Mouse (Mus musculus) hindbrain, embryonic 10.5 days (tissue): ENCODE measurements around the gene Yjefn3. TPM values are rescaled to one million over a fixed set of nuclear protein-coding genes. Genes with fewer than 3 reads are reported as not detected.
A peak's percentile ranks its signal among the peaks of the same experiment; 100 is the strongest.
"Not testable (repeated sequence)": the region's sequence is repeated elsewhere in the genome, so short reads cannot be mapped to it uniquely, and the experiment has no call there.

ENCODE experiments used
- DNase-seq: peaks from one replicate; pipeline ENCODE4 v3.0.0-alpha.2; 2017; ENCODE audit warnings: low spot score
- H3K27ac ChIP-seq: fragments of 300-500 bp; sonication (generic); 2 replicates; pipeline ENCODE4 v1.5.1; 2016; ENCODE audit warnings: mild to moderate bottlenecking, moderate library complexity
- H3K27me3 ChIP-seq: fragments of 300-500 bp; sonication (generic); 2 replicates; pipeline ENCODE4 v1.6.1; 2016; ENCODE audit warnings: mild to moderate bottlenecking; ENCODE audit not compliant: poor library complexity, insufficient read depth, severe bottlenecking
- H3K36me3 ChIP-seq: fragments of 300-500 bp; sonication (generic); 2 replicates; pipeline ENCODE4 v1.6.1; 2016; ENCODE audit warnings: mild to moderate bottlenecking, moderate library complexity
- H3K4me1 ChIP-seq: fragments of 300-500 bp; sonication (generic); replicated peaks from 2 replicates; pipeline ENCODE4 v1.6.1; 2016; ENCODE audit warnings: mild to moderate bottlenecking
- H3K4me3 ChIP-seq: fragments of 300-500 bp; sonication (generic); 2 replicates; pipeline ENCODE4 v1.5.1; 2016; ENCODE audit warnings: mild to moderate bottlenecking, moderate library complexity
- H3K9me3 ChIP-seq: fragments of 300-500 bp; sonication (generic); 2 replicates; pipeline ENCODE4 v1.6.1; 2016; ENCODE audit warnings: mild to moderate bottlenecking, moderate library complexity
- WGBS: fragments of 180-500 bp; shearing (Covaris S2); methylation state at CpG from one replicate; pipeline ENCODE4 v1.1.7; 2016; 5-methylcytosine and 5-hydroxymethylcytosine counted together
- polyA plus RNA-seq: library from polyadenylated mRNA; unstranded; fragments of >200 nt; fragmentation: Nextera tagmentation; extraction: Ambion mirVana; gene quantifications from 2 replicates; pipeline ENCODE4 v1.2.1, GENCODE M21; 2016

The Yjefn3 gene
- polyA plus RNA-seq = 4.9 and 7.3 TPM in 2 replicates

DNA sequence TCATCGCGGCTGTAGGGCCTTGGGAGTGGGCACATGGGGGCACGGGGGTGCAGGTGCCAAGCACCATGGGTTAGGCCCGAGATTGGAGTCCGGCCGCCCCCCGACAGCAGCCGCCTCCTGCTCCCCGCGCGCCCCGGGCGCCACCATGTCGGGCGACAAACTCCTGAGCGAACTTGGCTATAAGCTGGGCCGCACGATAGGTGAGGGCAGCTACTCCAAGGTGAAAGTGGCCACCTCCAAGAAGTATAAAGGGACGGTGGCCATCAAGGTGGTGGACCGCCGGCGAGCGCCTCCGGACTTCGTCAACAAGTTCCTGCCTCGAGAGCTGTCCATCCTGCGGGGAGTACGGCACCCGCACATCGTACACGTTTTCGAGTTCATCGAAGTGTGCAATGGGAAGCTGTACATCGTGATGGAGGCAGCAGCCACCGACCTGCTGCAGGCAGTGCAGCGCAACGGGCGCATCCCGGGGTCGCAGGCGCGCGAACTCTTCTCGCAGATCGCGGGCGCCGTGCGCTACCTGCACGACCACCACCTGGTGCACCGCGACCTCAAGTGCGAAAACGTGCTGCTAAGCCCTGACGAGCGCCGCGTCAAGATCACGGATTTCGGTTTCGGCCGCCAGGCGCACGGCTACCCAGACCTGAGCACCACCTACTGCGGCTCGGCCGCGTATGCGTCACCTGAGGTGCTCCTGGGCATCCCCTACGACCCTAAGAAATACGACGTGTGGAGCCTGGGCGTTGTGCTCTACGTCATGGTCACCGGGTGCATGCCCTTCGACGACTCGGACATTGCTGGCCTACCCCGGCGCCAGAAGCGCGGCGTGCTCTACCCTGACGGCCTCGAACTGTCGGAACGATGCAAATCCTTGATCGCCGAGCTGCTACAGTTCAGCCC lies at the start of gene Yjefn3, which contains the start of the genes Tssk6 and Ndufa13:
TSS of gene Yjefn3 (minus strand) at position 550 of the 900 bp plus-strand sequence.
TSS of gene Tssk6 (plus strand) at position 22 of the 900 bp plus-strand sequence.
TSS of gene Ndufa13 (minus strand) at position 396 of the 900 bp plus-strand sequence.
- peak within 1 kb of the TSS; percentile 96 for H3K27ac ChIP-seq

DNA sequence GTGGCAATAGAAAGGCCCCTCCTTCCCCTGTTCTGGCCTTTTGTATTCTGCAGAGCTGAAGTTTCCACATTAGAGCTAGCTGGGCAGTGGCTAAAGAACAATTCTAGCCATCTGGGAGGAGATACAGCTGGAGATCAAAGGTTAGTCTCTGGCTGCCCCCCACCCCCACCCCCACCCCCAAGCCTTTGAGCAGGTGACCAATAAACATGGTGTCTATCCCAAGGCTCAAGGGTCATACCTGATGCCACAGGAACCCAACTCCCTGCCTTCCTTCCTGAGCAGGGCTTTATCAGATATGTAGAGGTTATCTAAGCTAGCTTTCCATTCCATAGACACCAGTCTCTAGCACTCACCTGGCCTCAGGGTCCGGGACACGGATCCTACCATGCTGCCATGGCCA lies 47.8 kb upstream of the Yjefn3 start:
- no peak overlapping the region for H3K4me3 ChIP-seq
- H3K9me3 ChIP-seq = no peaks in the 10 kb centered on the region
- H3K4me1 ChIP-seq = peaks cover 6% of the 10 kb centered on the region
- DNase-seq = no peak
- no peak overlapping the region for H3K27ac ChIP-seq
- H3K36me3 ChIP-seq = peaks cover 56% of the 10 kb centered on the region
- H3K27me3 ChIP-seq = no peaks in the 10 kb centered on the region
- 96% methylated on average over 2 of the region's 2 CpGs for WGBS

More for the DNA sequence above, at the start of gene Yjefn3, which contains the start of the genes Tssk6 and Ndufa13:
- peaks cover 59% of the 10 kb centered on the region for H3K4me1 ChIP-seq
- H3K36me3 ChIP-seq = peaks cover 31% of the 10 kb centered on the region
- DNase-seq = no peak
- no peaks in the 10 kb centered on the region for H3K27me3 ChIP-seq
- no peaks in the 10 kb centered on the region for H3K9me3 ChIP-seq
- WGBS = 6% methylated on average over 89 of the region's 89 CpGs
- H3K4me3 ChIP-seq = peak within 1 kb of the TSS; percentile 70

- not testable (repeated sequence) for H3K9me3 ChIP-seq, H3K4me3 ChIP-seq, H3K27me3 ChIP-seq, DNase-seq, H3K27ac ChIP-seq
- 89% methylated on average over 3 of the region's 3 CpGs for WGBS
- H3K4me1 ChIP-seq = peaks cover 22% of the 10 kb centered on the region
- H3K36me3 ChIP-seq = peaks cover 42% of the 10 kb centered on the region
These were observed 40.0 kb upstream of the Yjefn3 start for GRCm38 (mm10) chr8:69942495-69942894.

DNA sequence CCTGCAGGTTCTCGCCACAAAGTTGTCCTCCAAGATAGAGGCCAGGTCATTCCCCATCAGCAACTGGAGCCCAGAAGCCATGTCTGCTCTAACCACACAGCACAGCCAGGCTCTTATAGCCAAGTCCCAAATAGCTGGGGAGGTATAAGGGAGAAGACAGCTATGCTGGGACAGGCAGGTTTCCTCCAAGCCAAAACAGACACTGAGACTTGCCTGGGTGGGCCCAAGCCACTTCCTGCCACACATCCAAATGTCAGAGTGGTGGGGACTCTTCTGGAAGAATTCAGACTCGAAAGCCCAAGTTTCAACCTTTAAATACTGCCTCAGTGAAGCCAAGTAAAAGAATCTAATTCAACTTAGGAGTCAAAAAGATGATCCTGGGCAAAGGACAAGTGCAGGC lies 37.9 kb upstream of the Yjefn3 start:
- WGBS = 92% methylated on average over 2 of the region's 2 CpGs
- no peak overlapping the region for H3K4me3 ChIP-seq
- H3K4me1 ChIP-seq = peaks cover 37% of the 10 kb centered on the region
- no peaks in the 10 kb centered on the region for H3K27me3 ChIP-seq
- no peak overlapping the region for H3K27ac ChIP-seq
- no peaks in the 10 kb centered on the region for H3K9me3 ChIP-seq
- DNase-seq = no peak
- H3K36me3 ChIP-seq = peaks cover 30% of the 10 kb centered on the region

GRCm38 (mm10) chr8:69939633-69940032 lies 37.1 kb upstream of the Yjefn3 start:
- H3K4me3 ChIP-seq = no peak overlapping the region
- WGBS = 60% methylated on average over 3 of the region's 3 CpGs
- H3K4me1 ChIP-seq = peaks cover 37% of the 10 kb centered on the region
- H3K36me3 ChIP-seq = peaks cover 36% of the 10 kb centered on the region
- DNase-seq = peak; percentile 46
- no peaks in the 10 kb centered on the region for H3K27me3 ChIP-seq
- no peak overlapping the region for H3K27ac ChIP-seq
- no peaks in the 10 kb centered on the region for H3K9me3 ChIP-seq

DNA sequence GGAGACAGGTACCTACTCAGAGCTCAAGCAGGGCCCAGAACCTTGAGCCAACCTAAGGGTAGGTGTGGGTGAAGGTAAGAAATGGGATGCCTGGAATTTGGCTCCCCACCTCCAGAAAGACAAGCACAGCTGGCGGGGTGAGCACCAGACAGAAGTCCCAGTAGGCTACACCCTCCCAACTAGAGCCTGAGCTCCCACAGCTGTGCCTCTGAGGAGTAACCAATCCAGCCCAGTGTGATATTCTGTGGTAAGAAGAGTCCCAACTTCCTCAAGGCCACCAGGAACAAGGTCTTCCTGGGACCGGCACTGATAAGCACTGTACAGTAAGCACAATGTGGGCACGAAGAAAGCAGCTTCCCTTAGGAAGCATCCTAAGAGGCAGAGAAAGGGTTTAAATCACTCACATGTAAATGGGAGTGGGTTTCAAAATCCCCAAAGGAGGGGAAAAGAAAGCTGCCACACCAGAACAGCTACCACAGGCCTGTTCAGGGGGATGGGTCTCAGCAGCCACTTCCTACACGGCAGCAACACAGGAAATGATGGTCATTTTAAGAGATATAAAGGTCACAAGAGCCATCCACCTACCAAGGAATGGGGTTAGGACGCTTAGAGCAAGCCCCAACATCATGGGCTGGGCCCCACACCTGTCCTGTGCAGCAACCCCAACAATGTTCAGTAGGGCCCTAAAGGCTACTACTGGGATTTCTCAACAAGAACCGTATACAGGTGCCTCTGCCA lies 35.9 kb upstream of the Yjefn3 start:
- Histone ChIP-seq H3K27ac (no peak overlapping the region), H3K36me3 (peaks cover 45% of the 10 kb centered on the region)
- DNase-seq = no peak

DNA sequence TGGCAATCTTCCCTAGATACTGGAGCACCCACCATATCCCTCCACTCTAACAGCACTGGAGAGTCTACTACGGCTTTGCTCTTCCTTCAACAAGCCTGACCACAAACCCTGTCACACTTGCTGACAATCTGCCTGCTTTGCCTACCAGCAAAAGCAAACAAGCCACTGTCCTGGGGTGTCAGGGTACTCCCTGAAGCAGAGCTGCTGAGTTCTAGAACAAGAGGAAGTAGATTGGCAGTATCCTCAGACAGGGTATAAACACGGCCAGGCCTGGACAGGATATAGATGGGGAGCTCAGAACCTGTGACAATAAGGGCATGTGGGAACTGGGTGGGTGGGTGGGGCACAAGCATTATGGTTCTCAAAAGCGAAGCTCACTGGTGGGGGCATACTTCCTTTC lies 35.0 kb upstream of the Yjefn3 start:
- peaks cover 54% of the 10 kb centered on the region for H3K36me3 ChIP-seq
- no peaks in the 10 kb centered on the region for H3K27me3 ChIP-seq
- H3K27ac ChIP-seq = peak overlapping the region; percentile 65
- WGBS = 90% methylated on average over 3 of the region's 3 CpGs
- no peak overlapping the region for H3K4me3 ChIP-seq
- peaks cover 37% of the 10 kb centered on the region for H3K4me1 ChIP-seq
- DNase-seq = no peak
- no peaks in the 10 kb centered on the region for H3K9me3 ChIP-seq

More for the DNA sequence above, 35.9 kb upstream of the Yjefn3 start:
- Histone ChIP-seq H3K4me3 (no peak overlapping the region), H3K27me3 (no peaks in the 10 kb centered on the region), H3K4me1 (peaks cover 37% of the 10 kb centered on the region), H3K9me3 (no peaks in the 10 kb centered on the region)
- 91% methylated on average over 6 of the region's 6 CpGs for WGBS

DNA sequence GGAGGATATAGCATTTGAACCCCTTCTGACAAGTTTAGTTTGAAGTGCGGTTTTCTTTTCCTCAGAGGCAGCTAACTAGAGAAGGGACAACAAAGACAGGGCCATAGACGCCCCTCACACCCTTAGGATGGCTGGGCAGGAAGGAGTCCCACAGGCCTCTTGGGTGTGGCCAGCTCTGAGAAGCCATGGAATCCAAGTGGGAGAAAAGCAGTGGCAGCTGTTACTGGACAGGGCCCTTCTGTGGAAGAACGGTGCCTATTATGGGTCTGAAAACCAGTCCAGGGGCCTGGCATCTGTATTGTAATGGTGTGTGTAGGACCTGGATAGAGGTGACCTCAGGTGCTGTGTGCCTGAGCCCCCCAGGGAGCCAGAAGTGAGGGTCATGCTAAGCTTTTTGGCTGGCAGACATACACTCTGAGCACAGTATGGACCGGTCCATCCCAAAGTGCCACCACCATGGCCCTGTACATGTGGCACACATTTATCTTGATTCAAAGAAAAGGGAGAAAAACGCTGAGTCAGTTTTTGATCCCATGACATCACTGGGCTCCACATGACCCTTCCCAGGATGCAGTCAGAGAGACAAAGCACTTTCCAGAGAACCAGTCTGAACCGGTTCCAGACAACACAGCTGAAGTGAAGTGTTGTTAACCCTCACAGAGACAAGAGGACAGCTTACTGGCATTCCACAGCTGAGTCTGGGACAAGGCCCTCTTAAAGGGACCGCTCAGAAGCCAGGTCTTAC lies 33.7 kb upstream of the Yjefn3 start:
- peak; percentile 39 for DNase-seq
- Histone ChIP-seq H3K9me3 (no peaks in the 10 kb centered on the region), H3K27me3 (no peaks in the 10 kb centered on the region), H3K4me1 (peaks cover 37% of the 10 kb centered on the region), H3K36me3 (peaks cover 62% of the 10 kb centered on the region), H3K27ac (peak overlapping the region; percentile 65), H3K4me3 (no peak overlapping the region)
- 73% methylated on average over 7 of the region's 7 CpGs for WGBS

DNA sequence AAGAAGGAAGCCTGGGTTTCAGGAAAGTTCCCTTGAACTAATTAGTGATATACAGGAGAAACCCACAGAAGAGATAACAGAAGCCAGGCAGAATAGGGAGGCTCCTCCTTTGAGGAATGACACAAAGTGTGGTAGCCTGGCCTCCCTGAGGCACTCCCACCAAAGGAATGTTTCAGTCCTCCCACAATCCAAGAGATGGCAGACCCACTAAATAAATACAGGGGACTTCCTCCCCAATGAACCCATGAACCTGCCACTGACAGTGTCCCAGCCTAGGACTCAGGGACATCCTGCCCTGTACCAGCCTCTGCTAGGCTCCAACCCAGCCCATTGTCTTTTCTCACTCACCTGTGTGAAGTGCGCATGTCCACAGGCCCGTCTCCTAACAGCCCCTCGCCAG lies 32.9 kb upstream of the Yjefn3 start:
- WGBS = 92% methylated on average over 3 of the region's 3 CpGs
- H3K27me3 ChIP-seq = no peaks in the 10 kb centered on the region
- DNase-seq = no peak
- H3K36me3 ChIP-seq = peaks cover 68% of the 10 kb centered on the region
- H3K27ac ChIP-seq = peak overlapping the region; percentile 4; the same call in 1 of the 2 replicates
- no peak overlapping the region for H3K4me3 ChIP-seq
- peaks cover 36% of the 10 kb centered on the region for H3K4me1 ChIP-seq
- H3K9me3 ChIP-seq = no peaks in the 10 kb centered on the region

DNA sequence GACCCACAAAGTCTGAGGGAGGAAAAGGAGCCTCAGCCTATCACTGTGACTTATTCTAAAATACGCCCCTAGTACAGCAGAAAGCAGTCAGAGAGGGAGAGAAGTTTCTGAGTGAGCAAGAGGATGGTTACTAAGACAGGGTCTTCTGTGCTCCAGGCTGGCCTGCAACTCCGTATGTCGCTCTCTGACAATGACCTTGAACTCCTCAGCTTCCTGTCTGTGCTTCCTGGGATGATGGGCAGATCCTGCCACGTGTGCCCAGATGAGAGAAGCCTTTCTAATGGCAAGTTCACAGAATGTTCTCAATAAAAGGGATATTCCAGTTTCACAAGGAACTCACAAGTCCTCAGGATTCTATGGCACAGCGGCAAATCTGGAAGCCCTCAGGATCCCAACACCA lies 32.1 kb upstream of the Yjefn3 start:
- Histone ChIP-seq H3K4me1 (peaks cover 27% of the 10 kb centered on the region), H3K27ac (no peak overlapping the region), H3K27me3 (no peaks in the 10 kb centered on the region), H3K4me3 (no peak overlapping the region), H3K9me3 (no peaks in the 10 kb centered on the region), H3K36me3 (peaks cover 68% of the 10 kb centered on the region)
- no peak for DNase-seq
- 92% methylated on average over 5 of the region's 5 CpGs for WGBS

DNA sequence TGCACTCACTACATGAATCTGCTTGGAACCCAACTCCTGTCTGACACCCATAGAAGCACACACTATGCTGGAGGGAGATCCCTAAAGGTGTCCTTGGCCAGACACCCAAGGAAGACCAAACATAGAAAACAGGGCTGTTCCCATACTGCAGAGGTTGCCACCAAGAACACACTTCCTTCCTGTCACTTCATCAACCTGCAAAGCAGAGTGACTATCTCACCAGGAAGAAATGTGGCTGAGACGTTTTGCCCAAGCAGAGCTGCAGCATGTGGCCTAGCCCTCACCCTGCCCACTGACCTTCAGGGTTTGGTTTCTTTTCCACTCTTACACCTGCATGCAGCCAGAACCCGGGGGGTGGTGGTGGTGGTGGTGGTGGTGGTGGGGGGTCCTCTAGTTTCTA lies 31.3 kb upstream of the Yjefn3 start:
- H3K4me1 ChIP-seq = peaks cover 22% of the 10 kb centered on the region
- peaks cover 69% of the 10 kb centered on the region for H3K36me3 ChIP-seq
- H3K27ac ChIP-seq = no peak overlapping the region
- no peak for DNase-seq
- H3K27me3 ChIP-seq = no peaks in the 10 kb centered on the region
- H3K9me3 ChIP-seq = no peaks in the 10 kb centered on the region
- H3K4me3 ChIP-seq = no peak overlapping the region
- WGBS = 86% methylated on average over 2 of the region's 2 CpGs

DNA sequence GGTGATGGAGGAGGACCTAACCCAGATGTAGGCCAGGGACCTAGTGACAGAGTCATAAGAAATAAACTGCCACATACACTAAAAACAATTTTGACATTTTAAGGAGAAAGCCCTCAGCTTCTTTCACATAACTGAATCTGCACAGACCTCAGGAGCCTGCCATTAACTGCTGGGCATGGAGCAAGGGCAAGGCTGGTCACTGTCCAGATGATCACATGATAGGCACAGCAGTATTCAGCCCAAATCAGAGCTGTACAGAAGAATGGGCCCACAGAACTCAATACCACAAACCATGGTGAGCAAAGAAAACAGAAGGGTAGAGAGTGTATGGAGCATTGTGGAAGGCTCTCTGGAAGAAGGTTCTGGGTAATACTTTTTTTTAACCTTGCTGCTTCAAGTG lies 24.4 kb upstream of the Yjefn3 start:
- no peak overlapping the region for H3K27ac ChIP-seq
- H3K4me3 ChIP-seq = no peak overlapping the region
- H3K9me3 ChIP-seq = no peaks in the 10 kb centered on the region
- H3K4me1 ChIP-seq = peaks cover 2% of the 10 kb centered on the region; the same call in 1 of the 2 replicates
- peaks cover 62% of the 10 kb centered on the region for H3K36me3 ChIP-seq
- no peaks in the 10 kb centered on the region for H3K27me3 ChIP-seq
- DNase-seq = no peak
